Mouse (Mus musculus): ENCODE measurements around the gene A730009L09Rik.

GRCm38 (mm10) chr16:84468898-84469297, 46.0 kb upstream of the A730009L09Rik start:
- TF ChIP-seq CTCF (IDR thresholded peaks at IDR 0.05; ENCODE audit: borderline replicate concordance, insufficient read depth, low read length): no peak
- TF ChIP-seq POLR2A (IDR thresholded peaks at IDR 0.05; ENCODE audit: low read depth, low read length): no peak
